Mouse (Mus musculus) Patski (cell line): ENCODE measurements at regions not wholly inside any gene's neighbourhood (a gene's known extent, or its start where the extent isn't known, plus 50 kb on each side); places are given as distances from the start of the nearest gene placed in this dataset.

ENCODE experiments used
- ATAC-seq: fragments of 100-300 bp; one replicate; pipeline ENCODE4 v1.8.0; 2021
- CTCF ChIA-PET: fragments of 350-600 bp; sonication (Branson Sonifier 250); formaldehyde crosslinking; loops from one replicate; lab custom pipeline; 2022; ENCODE audit warnings: inconsistent platforms; lab: Charles Lee
- POLR2A ChIA-PET: fragments of 350-600 bp; sonication (Branson Sonifier 250); formaldehyde crosslinking; loops from one replicate; lab custom pipeline; 2022; ENCODE audit warnings: antibody characterized with exemption, inconsistent platforms; lab: Charles Lee
- DNase-seq: peaks from one replicate; pipeline ENCODE4 v3.0.0-alpha.2; 2011; ENCODE audit warnings: low read depth, low spot score
- H3K27me3 ChIP-seq: fragments of 371-371 bp; one replicate; pipeline ENCODE4 v1.5.1; 2021
- CTCF ChIP-seq: fragments of 100-300 bp; IDR thresholded peaks from one replicate; pipeline ENCODE4 v1.5.1; 2021
- in situ Hi-C: fragments of 300-500 bp; cut with MboI; formaldehyde crosslinking; loops from 3 replicates; pipeline ENCODE4 v1.11.1; 2018; ENCODE audit warnings: low pct_unique_long_range_greater_than_20kb, mixed read lengths

DNA sequence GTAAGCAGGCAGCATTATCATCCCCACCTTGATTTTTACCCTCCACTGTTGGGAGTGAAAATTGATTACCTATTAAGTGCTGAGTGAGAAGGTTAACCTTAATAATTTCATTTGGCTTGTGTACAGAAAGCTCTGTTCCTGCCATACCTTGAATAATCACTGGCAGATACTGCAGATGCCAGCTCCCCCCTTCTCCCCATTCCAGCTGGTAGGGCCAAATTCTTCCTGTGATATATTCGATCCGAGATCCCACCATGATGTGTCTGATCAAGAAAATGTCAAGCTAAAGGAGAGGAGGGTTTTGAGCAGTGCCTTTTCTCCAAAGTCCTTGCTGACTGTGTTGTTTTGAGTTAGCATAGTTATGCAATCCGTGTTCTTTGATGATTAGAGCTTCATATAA lies 280.6 kb downstream of the Galc start:
- ATAC-seq (no peak), DNase-seq (no peak)
- H3K27me3 ChIP-seq = no peaks in the 10 kb centered on the region
- in situ Hi-C loops = no loop called here
- TF ChIP-seq CTCF = no peak
- POLR2A ChIA-PET = no interaction called here
- CTCF ChIA-PET = interaction anchor here (1.7 kb wide), 1 partner anchor 24 kb away, joined by 5 read pairs; no protein-coding TSS in a partner anchor

DNA sequence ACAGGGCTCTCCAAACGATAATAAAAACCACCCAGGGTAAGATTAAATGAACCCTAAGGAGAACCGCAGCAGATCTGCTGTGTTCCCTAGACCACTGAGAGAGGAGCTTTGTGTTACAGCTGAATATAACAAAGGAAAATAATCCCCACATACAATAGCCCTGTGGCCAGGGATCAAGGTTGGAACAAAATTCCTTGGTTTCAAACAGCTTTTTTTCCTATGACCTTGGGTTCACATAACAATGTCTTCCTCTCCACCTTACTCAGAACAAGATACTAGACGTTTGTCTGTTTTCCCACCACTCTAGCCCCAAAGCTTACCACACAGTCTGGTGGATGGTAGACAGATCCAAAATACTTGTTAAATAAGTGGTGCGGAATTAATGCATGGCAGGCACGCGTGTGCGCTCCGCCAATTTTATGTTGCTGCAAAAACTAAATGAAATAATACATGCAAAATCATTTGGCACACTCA lies 281.0 kb downstream of the Galc start:
- in situ Hi-C loops = no loop called here
- CTCF ChIA-PET = no interaction called here
- TF ChIP-seq CTCF = no peak
- POLR2A ChIA-PET = no interaction called here
- ATAC-seq (no peak), DNase-seq (no peak)
- no peaks in the 10 kb centered on the region for H3K27me3 ChIP-seq

DNA sequence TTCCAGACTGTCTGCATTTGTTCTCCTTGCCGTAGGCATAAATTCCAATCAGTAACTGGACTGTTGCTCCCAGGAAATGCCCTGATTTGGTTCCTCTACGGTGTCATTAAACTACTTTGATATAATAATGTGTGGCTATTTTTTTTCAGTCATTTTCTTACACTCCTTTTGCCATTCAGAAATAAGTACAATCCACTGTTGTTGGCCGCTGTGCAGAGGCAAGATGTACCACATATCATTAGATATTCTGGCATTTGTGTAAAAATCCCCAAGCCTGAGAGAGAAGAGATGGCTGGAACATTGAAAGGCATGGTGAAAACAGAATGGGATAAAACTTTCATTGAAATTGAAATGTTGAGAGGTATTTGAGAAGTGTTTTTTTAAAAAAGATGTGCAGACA lies 281.6 kb downstream of the Galc start:
- POLR2A ChIA-PET = no interaction called here
- no peaks in the 10 kb centered on the region for H3K27me3 ChIP-seq
- CTCF ChIA-PET = no interaction called here
- in situ Hi-C loops = no loop called here
- DNase-seq = no peak
- no peak for TF ChIP-seq CTCF
- ATAC-seq = no peak

DNA sequence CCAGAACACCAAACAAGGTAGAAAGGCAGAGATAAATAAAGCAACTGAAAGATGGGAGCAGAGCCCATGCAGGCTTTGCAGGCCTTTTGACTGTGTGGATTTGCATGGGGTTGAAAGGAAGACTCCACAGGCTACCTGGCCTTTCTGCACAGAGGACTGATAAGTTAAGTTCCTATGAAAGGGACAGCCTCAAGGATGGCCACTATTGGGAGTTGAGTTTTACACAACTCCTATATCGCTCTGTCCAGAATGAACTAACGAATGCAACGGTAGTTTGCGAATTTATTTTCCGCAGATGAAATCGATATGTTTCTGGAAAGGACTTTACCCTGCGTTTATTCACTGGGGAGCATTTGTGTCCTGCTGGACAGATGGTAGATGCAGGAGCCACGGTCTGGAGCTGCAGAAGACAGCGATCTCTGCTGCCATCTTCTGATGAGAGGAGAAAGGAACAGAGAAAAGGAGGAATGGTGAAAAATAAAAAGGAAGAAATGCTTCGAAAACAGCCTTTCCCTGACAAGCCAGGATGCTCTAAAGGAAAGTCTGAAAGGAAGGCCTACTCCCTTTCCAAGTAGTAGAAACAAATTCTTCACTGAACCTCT lies 285.2 kb downstream of the Galc start:
- H3K27me3 ChIP-seq = peaks cover 5% of the 10 kb centered on the region
- CTCF ChIA-PET = interaction anchor here (0.8 kb wide), 1 partner anchor 17 kb away, joined by 3 read pairs; no protein-coding TSS in a partner anchor
- peak; percentile 38 for TF ChIP-seq CTCF
- ATAC-seq = no peak
- POLR2A ChIA-PET = no interaction called here
- in situ Hi-C loops = no loop called here
- DNase-seq = no peak

DNA sequence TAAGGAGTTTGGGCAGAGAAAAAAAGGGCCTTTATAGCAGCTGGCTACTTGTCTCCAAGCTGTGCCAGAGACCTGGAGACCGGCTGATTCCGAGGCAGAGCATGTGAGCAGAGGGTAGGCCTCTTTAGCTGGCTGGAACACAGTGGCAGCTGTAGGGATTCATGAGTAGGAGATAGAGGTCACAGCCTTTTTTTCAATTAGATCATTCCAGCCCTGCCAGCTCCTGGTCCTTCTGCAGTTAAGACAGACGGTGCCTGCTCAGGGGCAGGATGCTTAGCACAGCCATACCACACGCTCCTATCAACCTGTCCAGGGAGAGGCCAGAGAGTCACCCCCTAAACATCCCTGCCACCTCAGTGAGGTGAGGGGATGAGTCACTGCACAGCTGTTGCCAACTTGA lies 302.1 kb downstream of the Galc start:
- CTCF ChIA-PET = interaction anchor here (1.1 to 1.7 kb wide), 2 partner anchors 10 to 17 kb away, joined by 3 read pairs; no protein-coding TSS in a partner anchor
- ATAC-seq (no peak), DNase-seq (no peak)
- no peaks in the 10 kb centered on the region for H3K27me3 ChIP-seq
- in situ Hi-C loops = no loop called here
- TF ChIP-seq CTCF = no peak
- POLR2A ChIA-PET = no interaction called here

DNA sequence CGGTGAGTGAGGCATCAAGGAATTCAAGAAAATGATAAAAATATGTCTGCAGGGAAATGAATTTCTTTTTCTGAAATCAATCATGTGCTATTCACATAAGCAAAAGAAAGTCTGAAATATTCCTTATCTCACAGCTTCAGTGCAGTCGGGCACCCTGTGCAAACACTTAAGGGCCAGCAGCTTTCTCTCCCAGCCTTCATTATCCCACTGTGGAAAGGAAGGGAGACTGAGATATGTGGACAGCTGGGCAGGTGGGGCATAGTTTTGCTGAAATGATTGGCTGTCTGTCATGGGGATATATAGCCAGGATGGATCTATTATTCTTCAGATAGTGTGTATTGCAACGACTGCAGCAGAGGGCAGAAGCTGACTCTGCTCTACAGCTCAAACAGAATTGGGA lies 305.9 kb downstream of the Galc start:
- ChIA-PET POLR2A (no interaction called here), CTCF (no interaction called here)
- DNase-seq (no peak), ATAC-seq (no peak)
- TF ChIP-seq CTCF = no peak
- in situ Hi-C loops = no loop called here
- peaks cover 5% of the 10 kb centered on the region for H3K27me3 ChIP-seq

DNA sequence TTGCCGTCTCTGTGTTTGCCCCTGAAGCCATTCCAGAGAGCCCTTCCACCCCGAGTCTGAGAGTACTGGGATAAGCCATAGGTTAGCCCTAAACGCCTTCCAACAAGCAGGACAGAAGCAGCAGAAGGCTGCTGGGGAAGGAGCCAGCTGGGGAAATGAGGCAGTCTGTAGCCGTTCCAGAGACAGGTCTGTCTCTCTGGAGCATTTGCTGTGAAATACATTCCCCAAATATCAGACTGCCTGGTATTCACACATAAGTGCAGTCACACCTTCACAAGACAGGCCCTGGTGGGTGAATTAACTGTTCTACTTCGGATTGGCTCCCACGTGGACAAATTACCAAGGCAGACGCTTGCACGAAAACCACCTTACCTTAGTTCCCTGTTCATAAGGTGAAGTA lies 307.1 kb downstream of the Galc start:
- no peak for DNase-seq
- in situ Hi-C loops = no loop called here
- H3K27me3 ChIP-seq = peaks cover 12% of the 10 kb centered on the region
- TF ChIP-seq CTCF = no peak
- CTCF ChIA-PET = no interaction called here
- no peak for ATAC-seq
- POLR2A ChIA-PET = no interaction called here

DNA sequence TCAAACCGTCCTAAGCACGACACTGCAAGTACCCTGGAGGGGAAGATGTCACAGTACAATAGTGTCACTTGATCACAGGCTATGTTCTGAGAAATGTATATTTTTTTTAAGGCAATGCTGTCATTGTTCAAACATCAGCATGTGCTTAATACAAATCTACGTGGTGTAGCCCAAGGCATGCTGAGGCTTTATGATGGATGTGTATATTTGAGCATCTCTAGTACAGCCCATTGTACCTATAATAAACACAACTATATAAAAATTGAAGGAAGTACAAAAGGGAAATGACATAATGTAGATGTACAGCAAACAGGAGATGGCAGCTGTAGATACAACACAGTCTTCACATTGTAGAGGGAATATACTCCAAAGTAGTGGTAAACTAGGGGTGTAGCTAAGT lies 309.2 kb downstream of the Galc start:
- TF ChIP-seq CTCF = no peak
- no peak for ATAC-seq
- no peak for DNase-seq
- in situ Hi-C loops = no loop called here
- POLR2A ChIA-PET = no interaction called here
- CTCF ChIA-PET = no interaction called here
- peaks cover 12% of the 10 kb centered on the region for H3K27me3 ChIP-seq

DNA sequence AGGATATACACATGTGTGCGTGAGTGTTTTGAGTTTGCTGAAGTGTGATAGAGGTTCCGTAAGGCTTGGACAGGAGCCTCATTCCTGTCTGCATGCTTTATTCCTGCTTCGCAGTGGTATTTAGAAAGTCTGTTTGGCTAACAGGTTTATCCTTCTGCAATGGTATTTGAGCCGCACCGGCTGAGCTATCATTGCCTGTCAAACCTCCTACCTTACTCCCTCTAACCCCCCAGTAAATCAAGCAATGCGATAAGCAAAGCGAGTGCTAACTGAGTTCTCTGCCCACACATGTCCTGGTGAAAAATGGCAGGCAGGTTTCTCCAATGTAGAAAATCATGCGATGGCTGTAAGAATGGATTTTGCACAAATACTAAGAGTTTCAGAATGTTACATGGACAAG lies 311.8 kb downstream of the Galc start:
- no peak for TF ChIP-seq CTCF

DNA sequence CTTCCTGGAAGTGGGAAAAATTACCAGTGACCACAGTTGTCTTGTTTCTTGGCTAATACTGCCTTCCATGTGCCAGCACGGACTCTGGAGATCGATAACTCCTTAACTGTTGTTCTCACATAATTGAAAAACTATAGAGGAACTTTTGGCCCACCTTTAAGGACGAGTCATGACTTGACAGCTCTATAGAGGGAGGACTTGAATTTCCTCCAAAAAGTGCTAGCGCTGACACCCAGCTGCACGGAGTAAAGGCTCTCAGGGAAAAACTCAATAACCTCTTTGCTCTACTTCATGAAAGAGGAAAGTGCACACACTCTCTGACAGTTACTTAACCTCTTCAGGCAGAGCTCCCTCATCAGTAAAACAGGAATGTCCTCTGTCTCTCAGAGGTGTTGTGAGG lies 320.9 kb downstream of the Galc start:
- ATAC-seq (no peak), DNase-seq (no peak)
- H3K27me3 ChIP-seq = peaks cover 10% of the 10 kb centered on the region
- POLR2A ChIA-PET = interaction anchor here (0.5 kb wide), 1 partner anchor 66 kb away, joined by 3 read pairs; no protein-coding TSS in a partner anchor
- no peak for TF ChIP-seq CTCF
- in situ Hi-C loops = no loop called here
- CTCF ChIA-PET = interaction anchor here (1.2 kb wide), 1 partner anchor 11 kb away, joined by 3 read pairs; no protein-coding TSS in a partner anchor

More for the DNA sequence above, 311.8 kb downstream of the Galc start:
- ATAC-seq (no peak), DNase-seq (no peak)
- POLR2A ChIA-PET = no interaction called here
- in situ Hi-C loops = no loop called here
- peaks cover 12% of the 10 kb centered on the region for H3K27me3 ChIP-seq
- CTCF ChIA-PET = interaction anchor here (0.7 to 0.9 kb wide), 2 partner anchors 9 to 10 kb away, joined by 3 read pairs; no protein-coding TSS in a partner anchor

DNA sequence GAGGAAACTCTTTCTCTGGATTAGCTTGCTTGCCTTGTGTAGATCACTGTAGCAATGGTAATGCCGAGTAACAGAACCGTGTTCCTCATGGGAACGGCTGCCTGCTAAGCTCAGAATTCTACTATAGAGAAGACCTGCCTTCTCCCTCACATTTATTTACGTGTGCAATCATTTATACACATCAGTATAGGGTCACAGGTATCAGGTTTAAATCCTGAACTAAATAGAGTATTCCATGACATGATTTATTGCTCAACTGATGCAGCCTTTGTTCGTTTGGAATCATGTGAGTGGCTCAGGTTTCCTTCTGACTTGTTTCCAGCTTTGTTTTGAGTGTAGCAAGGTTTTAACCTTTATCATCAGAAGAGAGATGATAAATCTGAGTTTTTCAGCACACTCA lies 329.4 kb downstream of the Galc start:
- in situ Hi-C loops = no loop called here
- ATAC-seq (no peak), DNase-seq (no peak)
- ChIA-PET POLR2A (no interaction called here), CTCF (interaction anchor here (0.6 kb wide), 1 partner anchor 74 kb away, joined by 3 read pairs; no protein-coding TSS in a partner anchor)
- H3K27me3 ChIP-seq = peaks cover 11% of the 10 kb centered on the region
- no peak for TF ChIP-seq CTCF

DNA sequence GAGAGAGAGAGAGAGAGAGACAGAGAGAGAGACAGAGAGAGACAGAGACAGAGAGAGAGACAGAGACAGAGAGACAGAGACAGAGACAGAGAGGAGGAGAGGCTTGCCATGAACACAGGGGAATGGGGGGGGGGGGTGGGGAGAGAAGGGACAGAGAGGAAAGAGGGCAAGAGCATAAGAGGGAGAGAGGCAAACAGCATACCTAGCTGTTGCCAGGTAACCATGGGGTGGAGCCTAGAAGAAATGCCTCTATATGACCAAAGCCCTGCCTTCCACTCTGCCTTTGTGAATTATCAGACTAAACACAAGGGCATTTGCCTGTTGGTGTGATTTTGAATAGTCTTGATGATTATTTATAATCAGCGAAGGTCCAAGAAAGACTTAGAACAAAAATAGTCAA lies 332.2 kb downstream of the Galc start:
- TF ChIP-seq CTCF = no peak
- POLR2A ChIA-PET = no interaction called here
- ATAC-seq = no peak
- CTCF ChIA-PET = interaction anchor here (1.4 kb wide), 1 partner anchor 11 kb away, joined by 3 read pairs; no protein-coding TSS in a partner anchor
- in situ Hi-C loops = no loop called here
- DNase-seq = no peak
- H3K27me3 ChIP-seq = peaks cover 11% of the 10 kb centered on the region
